Mouse (Mus musculus) hindlimb bud, embryonic 11.5 days (tissue): ENCODE results near the gene Zcwpw1.
"Not testable (repeated sequence)": the region's sequence is repeated elsewhere in the genome, so short reads cannot be mapped to it uniquely, and the experiment has no call there.

Experiments used
- DNase-seq: peaks from one replicate; pipeline ENCODE4 v3.0.0-alpha.2; 2012; ENCODE audit warnings: low read depth, low spot score; ENCODE audit errors: extremely low spot score

The Zcwpw1 gene

GRCm38 (mm10) chr5:137828694-137829093, 41.1 kb downstream of the Zcwpw1 start:
- DNase-seq = no peak

- no peak for DNase-seq
These were observed 42.6 kb downstream of the Zcwpw1 start for GRCm38 (mm10) chr5:137830238-137830637.

- DNase-seq = no peak
These were observed 43.5 kb downstream of the Zcwpw1 start for GRCm38 (mm10) chr5:137831106-137831505.

- DNase-seq = no peak
These were observed 43.9 kb downstream of the Zcwpw1 start for GRCm38 (mm10) chr5:137831506-137831905.

GRCm38 (mm10) chr5:137833500-137833899, 45.9 kb downstream of the Zcwpw1 start:
- no peak for DNase-seq

- DNase-seq = not testable (repeated sequence)
These were observed 48.4 kb downstream of the Zcwpw1 start, which contains the start of gene Pilra for GRCm38 (mm10) chr5:137835966-137836520. Gene Pilra, minus strand, starts transcription at chr5:137836281.

- no peak for DNase-seq
These were observed 49.0 kb downstream of the Zcwpw1 start for GRCm38 (mm10) chr5:137836611-137837010.

GRCm38 (mm10) chr5:137837110-137837509, 49.5 kb downstream of the Zcwpw1 start:
- not testable (repeated sequence) for DNase-seq

- DNase-seq = not testable (repeated sequence)
These were observed 62.7 kb downstream of the Zcwpw1 start for GRCm38 (mm10) chr5:137850313-137850712.

GRCm38 (mm10) chr5:137854907-137855306, 67.3 kb downstream of the Zcwpw1 start:
- not testable (repeated sequence) for DNase-seq

- not testable (repeated sequence) for DNase-seq
These were observed 69.3 kb downstream of the Zcwpw1 start for GRCm38 (mm10) chr5:137856870-137857269.

GRCm38 (mm10) chr5:137857960-137858710, 70.5 kb downstream of the Zcwpw1 start, which contains the start of gene Pilrb1:
Gene Pilrb1, minus strand, starts transcription at chr5:137858106.
- DNase-seq = not testable (repeated sequence)

- DNase-seq = not testable (repeated sequence)
These were observed 76.4 kb downstream of the Zcwpw1 start for GRCm38 (mm10) chr5:137864008-137864407.

- DNase-seq = not testable (repeated sequence)
These were observed 81.0 kb downstream of the Zcwpw1 start for GRCm38 (mm10) chr5:137868600-137868999.

- not testable (repeated sequence) for DNase-seq
These were observed 84.2 kb downstream of the Zcwpw1 start, which contains the start of gene Pilrb2 for GRCm38 (mm10) chr5:137871644-137872380. Gene Pilrb2, minus strand, starts transcription at chr5:137871815.
